Mouse (Mus musculus) ES-Bruce4 (cell line): ENCODE measurements around the gene Erp27.
"Not testable (repeated sequence)": the region's sequence is repeated elsewhere in the genome, so short reads cannot be mapped to it uniquely, and the experiment has no call there.

Source experiments
- CTCF ChIP-seq: IDR thresholded peaks from one replicate; pipeline ENCODE4 v1.8.1; 2011; ENCODE audit warnings: low read depth, low read length
- EP300 ChIP-seq: IDR thresholded peaks from 2 replicates; pipeline ENCODE4 v1.6.1; 2011; ENCODE audit warnings: low read depth, low read length; ENCODE audit not compliant: insufficient read depth
- POLR2A ChIP-seq: IDR thresholded peaks from one replicate; pipeline ENCODE4 v1.8.1; 2011; ENCODE audit warnings: low read length; ENCODE audit not compliant: insufficient read depth

DNA sequence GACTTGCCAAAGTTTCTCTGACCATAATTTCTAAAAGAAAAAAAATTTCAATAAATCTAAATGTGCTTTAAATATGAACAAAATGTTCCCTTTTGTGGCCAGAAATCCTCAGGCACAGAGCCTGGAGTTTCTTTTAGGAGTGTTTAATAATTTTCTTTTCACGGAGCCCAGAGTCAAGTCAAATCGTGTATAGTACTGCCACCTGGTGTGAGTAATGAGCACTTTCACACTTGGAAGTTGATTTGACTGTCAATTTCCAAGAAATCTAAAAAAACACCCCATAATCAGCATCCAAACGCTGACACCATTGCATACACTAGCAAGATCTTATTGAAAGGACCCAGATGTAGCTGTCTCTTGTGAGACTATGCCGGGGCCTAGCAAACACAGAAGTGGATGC is 46.9 kb upstream of the Erp27 start:
- TF ChIP-seq POLR2A, CTCF, EP300: not testable (repeated sequence)
